Mouse (Mus musculus) midbrain, embryonic 16.5 days (tissue): ENCODE results near the gene Isl2. TPM values are rescaled to one million over a fixed set of nuclear protein-coding genes. Genes with fewer than 3 reads are reported as not detected.

Experiments
- ATAC-seq: fragments of 200-750 bp; cut with Nextera tagmentation; 2 replicates; pipeline ENCODE4 v1.8.0; 2017; ENCODE audit warnings: moderate TSS enrichment
- H3K27ac ChIP-seq: fragments of 300-500 bp; sonication (generic); 2 replicates; pipeline ENCODE4 v1.5.1; 2014; ENCODE audit warnings: mild to moderate bottlenecking, low read length, mixed read lengths
- H3K27me3 ChIP-seq: fragments of 300-500 bp; sonication (generic); 2 replicates; pipeline ENCODE4 v1.6.1; 2014; ENCODE audit warnings: low read depth, low read length, mixed read lengths; ENCODE audit not compliant: control insufficient read depth, insufficient read depth
- H3K36me3 ChIP-seq: fragments of 300-500 bp; sonication (generic); 2 replicates; pipeline ENCODE4 v1.6.1; 2014; ENCODE audit warnings: mild to moderate bottlenecking, low read length, moderate library complexity, mixed read lengths; ENCODE audit not compliant: control insufficient read depth, insufficient read depth
- H3K4me1 ChIP-seq: fragments of 300-500 bp; sonication (generic); 2 replicates; pipeline ENCODE4 v1.6.1; 2014; ENCODE audit warnings: mild to moderate bottlenecking, low read length, mixed read lengths; ENCODE audit not compliant: control insufficient read depth, insufficient read depth
- H3K4me2 ChIP-seq: fragments of 300-500 bp; sonication (generic); 2 replicates; pipeline ENCODE4 v1.6.1; 2014; ENCODE audit warnings: mild to moderate bottlenecking, low read length, mixed read lengths
- H3K4me3 ChIP-seq: fragments of 300-500 bp; sonication (generic); 2 replicates; pipeline ENCODE4 v1.5.1; 2014; ENCODE audit warnings: low read depth, mild to moderate bottlenecking, low read length, moderate library complexity, mixed read lengths
- H3K9ac ChIP-seq: fragments of 300-500 bp; sonication (generic); 2 replicates; pipeline ENCODE4 v1.6.1; 2014; ENCODE audit warnings: low read depth, low read length, mixed read lengths
- H3K9me3 ChIP-seq: fragments of 300-500 bp; sonication (generic); replicated peaks from 2 replicates; pipeline ENCODE4 v1.6.1; 2014; ENCODE audit warnings: mild to moderate bottlenecking, low read length, mixed read lengths; ENCODE audit not compliant: control insufficient read depth, poor library complexity, severe bottlenecking
- WGBS: fragments of 180-500 bp; shearing (Covaris S2); extraction: QIAGEN DNeasy Blood & Tissue Kit; methylation state at CpG from one replicate; pipeline ENCODE4 v1.1.7; 2014; 5-methylcytosine and 5-hydroxymethylcytosine counted together
- polyA plus RNA-seq: library from polyadenylated mRNA; unstranded; fragments of >200 nt; fragmentation: Nextera tagmentation; extraction: Ambion mirVana; gene quantifications from 2 replicates; pipeline ENCODE4 v1.2.1, GENCODE M21; 2015

The Isl2 gene
- polyA plus RNA-seq, 1 experiment from 2014 or later, result 1.7 TPM

- H3K4me1 ChIP-seq, result peaks cover 23% of the 10 kb centered on the region
- no peak overlapping the region for H3K4me2 ChIP-seq
- H3K9ac ChIP-seq, result no peak overlapping the region
- no peak for ATAC-seq
- WGBS, result 1% methylated on average over 30 of the region's 30 CpGs
- H3K4me3 ChIP-seq, result no peak overlapping the region
- H3K36me3 ChIP-seq, result no peaks in the 10 kb centered on the region
- H3K9me3 ChIP-seq, result no peaks in the 10 kb centered on the region
- H3K27me3 ChIP-seq, result peaks cover 47% of the 10 kb centered on the region
- no peak overlapping the region for H3K27ac ChIP-seq
Measured at GRCm38 (mm10) chr9:55544861-55545555, 6.5 kb downstream of the Isl2 start.

GRCm38 (mm10) chr9:55545556-55546175 lies 7.2 kb downstream of the Isl2 start:
- no peaks in the 10 kb centered on the region for H3K36me3 ChIP-seq
- no peak overlapping the region for H3K9ac ChIP-seq
- H3K4me3 ChIP-seq, result no peak overlapping the region
- H3K27me3 ChIP-seq, result peaks cover 49% of the 10 kb centered on the region
- peaks cover 22% of the 10 kb centered on the region for H3K4me1 ChIP-seq
- H3K4me2 ChIP-seq, result no peak overlapping the region
- no peak for ATAC-seq
- 5% methylated on average over 41 of the region's 41 CpGs for whole genome bisulfite sequencing
- no peak overlapping the region for H3K27ac ChIP-seq
- no peaks in the 10 kb centered on the region for H3K9me3 ChIP-seq

GRCm38 (mm10) chr9:55546176-55547010 lies 7.9 kb downstream of the Isl2 start:
- Histone ChIP-seq H3K9ac (no peak overlapping the region), H3K4me3 (peak overlapping the region; percentile 2), H3K4me2 (peak overlapping the region; percentile 26), H3K27me3 (peaks cover 51% of the 10 kb centered on the region), H3K36me3 (no peaks in the 10 kb centered on the region), H3K27ac (no peak overlapping the region), H3K4me1 (peaks cover 19% of the 10 kb centered on the region), H3K9me3 (no peaks in the 10 kb centered on the region)
- WGBS, result 2% methylated on average over 63 of the region's 63 CpGs
- ATAC-seq, result peak; percentile 23; the same call in 1 of the 2 replicates

- ATAC-seq, result no peak
Measured at GRCm38 (mm10) chr9:55548871-55549270, 10.4 kb downstream of the Isl2 start.

GRCm38 (mm10) chr9:55549302-55549890 lies 10.9 kb downstream of the Isl2 start:
- Histone ChIP-seq H3K4me1 (peaks cover 9% of the 10 kb centered on the region), H3K27me3 (peaks cover 50% of the 10 kb centered on the region), H3K4me3 (no peak overlapping the region), H3K36me3 (no peaks in the 10 kb centered on the region), H3K4me2 (no peak overlapping the region), H3K9ac (no peak overlapping the region), H3K27ac (no peak overlapping the region), H3K9me3 (no peaks in the 10 kb centered on the region)
- 12% methylated on average over 16 of the region's 16 CpGs for WGBS
- no peak for ATAC-seq

More at GRCm38 (mm10) chr9:55548871-55549270, 10.4 kb downstream of the Isl2 start:
- Histone ChIP-seq H3K4me2 (no peak overlapping the region), H3K4me1 (peaks cover 13% of the 10 kb centered on the region), H3K9ac (no peak overlapping the region), H3K27ac (no peak overlapping the region), H3K4me3 (no peak overlapping the region), H3K36me3 (no peaks in the 10 kb centered on the region), H3K27me3 (peaks cover 50% of the 10 kb centered on the region), H3K9me3 (no peaks in the 10 kb centered on the region)
- WGBS, result 19% methylated on average over 3 of the region's 3 CpGs

- no peaks in the 10 kb centered on the region; the same call in 1 of the 2 replicates for H3K36me3 ChIP-seq
- no peaks in the 10 kb centered on the region for H3K4me1 ChIP-seq
- no peak overlapping the region for H3K4me2 ChIP-seq
- ATAC-seq, result no peak
- WGBS, result 76% methylated on average over 1 of the region's 1 CpGs
- H3K9ac ChIP-seq, result no peak overlapping the region
- no peak overlapping the region for H3K27ac ChIP-seq
- no peak overlapping the region for H3K4me3 ChIP-seq
- peaks cover 10% of the 10 kb centered on the region for H3K27me3 ChIP-seq
- no peaks in the 10 kb centered on the region for H3K9me3 ChIP-seq
Measured at GRCm38 (mm10) chr9:55554986-55555385, 16.5 kb downstream of the Isl2 start.

- H3K4me3 ChIP-seq, result no peak overlapping the region
- no peak overlapping the region for H3K27ac ChIP-seq
- H3K9me3 ChIP-seq, result no peaks in the 10 kb centered on the region
- no peak overlapping the region for H3K4me2 ChIP-seq
- WGBS, result 100% methylated on average over 1 of the region's 1 CpGs
- H3K9ac ChIP-seq, result no peak overlapping the region
- H3K36me3 ChIP-seq, result no peaks in the 10 kb centered on the region; the same call in 1 of the 2 replicates
- no peak for ATAC-seq
- no peaks in the 10 kb centered on the region for H3K27me3 ChIP-seq
- no peaks in the 10 kb centered on the region for H3K4me1 ChIP-seq
Measured at GRCm38 (mm10) chr9:55560960-55561359, 22.5 kb downstream of the Isl2 start.

GRCm38 (mm10) chr9:55568466-55569159 lies 30.1 kb downstream of the Isl2 start:
- Histone ChIP-seq H3K4me1 (no peaks in the 10 kb centered on the region), H3K27me3 (no peaks in the 10 kb centered on the region), H3K4me2 (no peak overlapping the region), H3K9ac (no peak overlapping the region), H3K36me3 (no peaks in the 10 kb centered on the region), H3K27ac (no peak overlapping the region), H3K9me3 (no peaks in the 10 kb centered on the region), H3K4me3 (no peak overlapping the region)
- 74% methylated on average over 5 of the region's 5 CpGs for WGBS
- ATAC-seq, result no peak
